Comparison of ENCODE assay signal across 25 mouse cellular contexts in genomic region chr4:141014114-141014513, GRCm38 (mm10). TPM values are rescaled to one million over a fixed set of nuclear protein-coding genes. Genes with fewer than 3 reads are reported as not detected.
DNase-seq lines count a peak whose midpoint lies in the region; ATAC-seq lines count a peak whose summit lies in the region.
"Had no signal": no experiment of that assay in that cellular context is flagged by ENCODE, and none has a peak within 500 bp of the region (broad histone marks: within the 10 kb centered on the region; RNA-seq: fewer than 3 reads in every experiment).

No protein-coding gene starts in this region.

- peak overlapping the region; percentile 13; the same call in 1 of the 2 replicates for H3K27ac ChIP-seq in forebrain, embryonic 12.5 days
- no peak overlapping the region for H3K27ac ChIP-seq in forebrain, embryonic 10.5 days
- H3K27ac ChIP-seq in hindbrain, embryonic 10.5 days: 0 out of 2 replicates have a peak overlapping the region, but pooled peaks have one; percentile 47
- no peak overlapping the region for H3K27ac ChIP-seq in hindbrain, embryonic 16.5 days (ENCODE audit: low read depth, low read length)
- no peak overlapping the region for H3K27ac ChIP-seq in neural tube, embryonic 13.5 days (replicated peaks)
- H3K27ac ChIP-seq in limb, embryonic 15.5 days: peak overlapping the region; percentile 52
- H3K27ac ChIP-seq: embryonic facial prominence, embryonic 15.5 days; heart, adult 2 months; heart, embryonic 15.5 days; hindbrain, embryonic 14.5 days had no signal

- no peaks in the 10 kb centered on the region for H3K9me3 ChIP-seq in forebrain, embryonic 12.5 days
- H3K9me3 ChIP-seq in forebrain, embryonic 10.5 days: no peaks in the 10 kb centered on the region
- H3K9me3 ChIP-seq in hindbrain, embryonic 10.5 days: no peaks in the 10 kb centered on the region
- no peaks in the 10 kb centered on the region for H3K9me3 ChIP-seq in hindbrain, embryonic 16.5 days (ENCODE audit: control insufficient read depth, low read length)
- H3K9me3 ChIP-seq in neural tube, embryonic 13.5 days: no peaks in the 10 kb centered on the region
- no peaks in the 10 kb centered on the region for H3K9me3 ChIP-seq in limb, embryonic 15.5 days
- H3K9me3 ChIP-seq: embryonic facial prominence, embryonic 15.5 days; heart, embryonic 15.5 days had no signal

- 76% methylated on average over 8 of the region's 8 CpGs for WGBS in forebrain, embryonic 12.5 days
- WGBS in forebrain, embryonic 10.5 days: 78% methylated on average over 8 of the region's 8 CpGs
- 83% methylated on average over 8 of the region's 8 CpGs for WGBS in hindbrain, embryonic 10.5 days
- 73% methylated on average over 8 of the region's 8 CpGs for WGBS in hindbrain, embryonic 16.5 days
- WGBS in neural tube, embryonic 13.5 days: 82% methylated on average over 8 of the region's 8 CpGs
- 66% methylated on average over 8 of the region's 8 CpGs for WGBS in limb, embryonic 15.5 days

- no peak for ATAC-seq in forebrain, embryonic 12.5 days (ENCODE audit: low FRiP score)
- ATAC-seq in hindbrain, embryonic 16.5 days: no peak
- ATAC-seq in neural tube, embryonic 13.5 days (ENCODE audit: low read depth): no peak
- ATAC-seq in limb, embryonic 15.5 days (ENCODE audit: insufficient number of reproducible peaks, low FRiP score, low TSS enrichment, low read depth): no peak
- ATAC-seq: activated CD4-positive, CD25-positive, alpha-beta regulatory T cell, adult 4 months; inflammation-experienced regulatory T-cells, adult 6 months; intestine, postnatal 0 days; Patski had no signal

- H3K9ac ChIP-seq in forebrain, embryonic 12.5 days: no peak overlapping the region; the same call in 1 of the 2 replicates
- H3K9ac ChIP-seq in hindbrain, embryonic 16.5 days (ENCODE audit: low read depth, low read length): no peak overlapping the region
- peak overlapping the region; percentile 12; the same call in 1 of the 2 replicates for H3K9ac ChIP-seq in neural tube, embryonic 13.5 days
- H3K9ac ChIP-seq in limb, embryonic 15.5 days: no peak overlapping the region
- H3K9ac ChIP-seq: embryonic facial prominence, embryonic 15.5 days; heart, embryonic 15.5 days; hindbrain, embryonic 14.5 days had no signal

- no peak overlapping the region for H3K4me2 ChIP-seq in forebrain, embryonic 12.5 days
- no peak overlapping the region for H3K4me2 ChIP-seq in hindbrain, embryonic 16.5 days (ENCODE audit: low read length)
- no peak overlapping the region for H3K4me2 ChIP-seq in neural tube, embryonic 13.5 days
- no peak overlapping the region for H3K4me2 ChIP-seq in limb, embryonic 15.5 days
- H3K4me2 ChIP-seq: embryonic facial prominence, embryonic 15.5 days; heart, embryonic 11.5 days; heart, embryonic 15.5 days; hindbrain, embryonic 14.5 days had no signal

- peaks cover 62% of the 10 kb centered on the region for H3K36me3 ChIP-seq in forebrain, embryonic 12.5 days (replicated peaks)
- peaks cover 72% of the 10 kb centered on the region for H3K36me3 ChIP-seq in forebrain, embryonic 10.5 days (replicated peaks)
- H3K36me3 ChIP-seq in hindbrain, embryonic 10.5 days: peaks cover 68% of the 10 kb centered on the region
- H3K36me3 ChIP-seq in hindbrain, embryonic 16.5 days (ENCODE audit: control insufficient read depth, insufficient read depth, low read length): peaks cover 14% of the 10 kb centered on the region
- H3K36me3 ChIP-seq in neural tube, embryonic 13.5 days: peaks cover 56% of the 10 kb centered on the region
- peaks cover 51% of the 10 kb centered on the region for H3K36me3 ChIP-seq in limb, embryonic 15.5 days

- DNase-seq in forebrain, embryonic 10.5 days (ENCODE audit: extremely low spot score, low spot score): no peak
- DNase-seq in hindbrain, embryonic 10.5 days (ENCODE audit: low spot score): no peak
- DNase-seq in neural tube, embryonic 10.5 days (ENCODE audit: extremely low spot score, low spot score): no peak
- DNase-seq in urinary bladder, adult 2 months (ENCODE audit: low spot score): no peak
- DNase-seq: adrenal gland, postnatal 14 days; cerebellum, adult 18-20 months; cerebellum, postnatal 10 days; embryo, embryonic 11 days; gastrocnemius, postnatal 10 days; heart, adult 2 months; kidney, adult 8-10 months had no signal

- no peaks in the 10 kb centered on the region for H3K27me3 ChIP-seq in forebrain, embryonic 12.5 days
- no peaks in the 10 kb centered on the region for H3K27me3 ChIP-seq in forebrain, embryonic 10.5 days (ENCODE audit: poor library complexity, severe bottlenecking)
- H3K27me3 ChIP-seq in hindbrain, embryonic 10.5 days (ENCODE audit: insufficient read depth, poor library complexity, severe bottlenecking): no peaks in the 10 kb centered on the region
- H3K27me3 ChIP-seq in hindbrain, embryonic 16.5 days (replicated peaks; ENCODE audit: control insufficient read depth, insufficient read depth, low read length): no peaks in the 10 kb centered on the region
- no peaks in the 10 kb centered on the region for H3K27me3 ChIP-seq in neural tube, embryonic 13.5 days
- no peaks in the 10 kb centered on the region for H3K27me3 ChIP-seq in limb, embryonic 15.5 days
- H3K27me3 ChIP-seq: CH12.LX; embryonic facial prominence, embryonic 15.5 days; heart, embryonic 15.5 days; Patski had no signal

- peaks cover 38% of the 10 kb centered on the region for H3K4me1 ChIP-seq in forebrain, embryonic 12.5 days
- H3K4me1 ChIP-seq in forebrain, embryonic 10.5 days: peaks cover 47% of the 10 kb centered on the region
- peaks cover 57% of the 10 kb centered on the region for H3K4me1 ChIP-seq in hindbrain, embryonic 10.5 days (replicated peaks)
- H3K4me1 ChIP-seq in hindbrain, embryonic 16.5 days (ENCODE audit: control insufficient read depth, insufficient read depth, low read depth, low read length): peaks cover 18% of the 10 kb centered on the region
- H3K4me1 ChIP-seq in neural tube, embryonic 13.5 days (replicated peaks): peaks cover 65% of the 10 kb centered on the region
- H3K4me1 ChIP-seq in limb, embryonic 15.5 days: peaks cover 83% of the 10 kb centered on the region

- no peak overlapping the region for H3K4me3 ChIP-seq in forebrain, embryonic 12.5 days (replicated peaks)
- no peak overlapping the region for H3K4me3 ChIP-seq in forebrain, embryonic 10.5 days
- H3K4me3 ChIP-seq in hindbrain, embryonic 10.5 days: no peak overlapping the region
- H3K4me3 ChIP-seq in hindbrain, embryonic 16.5 days (ENCODE audit: low read length): no peak overlapping the region
- H3K4me3 ChIP-seq in neural tube, embryonic 13.5 days: no peak overlapping the region
- no peak overlapping the region for H3K4me3 ChIP-seq in limb, embryonic 15.5 days
- H3K4me3 ChIP-seq: embryonic facial prominence, embryonic 15.5 days; erythroblast, embryonic 14.5 days; heart, adult 2 months; heart, embryonic 15.5 days had no signal

RNA-seq across cellular contexts. Expression of gene Mfap2, which starts 3.9 kb away (rescaled TPM):
- 250 and 275 TPM in 2 replicates for polyA plus RNA-seq in forebrain, embryonic 12.5 days (2016; fragmentation: Nextera tagmentation; extraction: Ambion mirVana)
- polyA plus RNA-seq in forebrain, embryonic 10.5 days (2016; fragmentation: Nextera tagmentation; extraction: Ambion mirVana): 265 TPM in 2 replicates
- polyA plus RNA-seq in hindbrain, embryonic 10.5 days (2016; fragmentation: Nextera tagmentation; extraction: Ambion mirVana): 307 and 334 TPM in 2 replicates
- 130 and 180 TPM in 2 replicates for polyA plus RNA-seq in hindbrain, embryonic 16.5 days (2015; fragmentation: Nextera tagmentation; extraction: Ambion mirVana)
- 248 and 255 TPM in 2 replicates for polyA plus RNA-seq in neural tube, embryonic 13.5 days (2015; fragmentation: Nextera tagmentation; extraction: Ambion mirVana)
- 958 and 1,066 TPM in 2 replicates for polyA plus RNA-seq in limb, embryonic 15.5 days (2015; fragmentation: Nextera tagmentation; extraction: Ambion mirVana)
- polyA plus RNA-seq in urinary bladder, adult 2 months (2012; rRNA removed): 37.6 and 37.9 TPM in 2 replicates
- polyA plus RNA-seq: activated CD4-positive, CD25-positive, alpha-beta regulatory T cell, adult 4 months; inflammation-experienced regulatory T-cells, adult 6 months had no signal

RNA-seq across cellular contexts. Expression of gene Atp13a2, which starts 27.4 kb away (rescaled TPM):
- polyA plus RNA-seq in forebrain, embryonic 12.5 days (2016; fragmentation: Nextera tagmentation; extraction: Ambion mirVana): 75.5 and 82.3 TPM in 2 replicates
- polyA plus RNA-seq in forebrain, embryonic 10.5 days (2016; fragmentation: Nextera tagmentation; extraction: Ambion mirVana): 39.9 and 40.6 TPM in 2 replicates
- polyA plus RNA-seq in hindbrain, embryonic 10.5 days (2016; fragmentation: Nextera tagmentation; extraction: Ambion mirVana): 54.8 and 82.1 TPM in 2 replicates
- polyA plus RNA-seq in hindbrain, embryonic 16.5 days (2015; fragmentation: Nextera tagmentation; extraction: Ambion mirVana): 185 and 196 TPM in 2 replicates
- polyA plus RNA-seq in neural tube, embryonic 13.5 days (2015; fragmentation: Nextera tagmentation; extraction: Ambion mirVana): 133 and 144 TPM in 2 replicates
- 37.3 and 41.0 TPM in 2 replicates for polyA plus RNA-seq in limb, embryonic 15.5 days (2015; fragmentation: Nextera tagmentation; extraction: Ambion mirVana)
- 49.5 and 57.3 TPM in 2 replicates for polyA plus RNA-seq in urinary bladder, adult 2 months (2012; rRNA removed)

RNA-seq across cellular contexts. Expression of gene Crocc, which starts 46.2 kb away (rescaled TPM):
- 15.4 and 17.4 TPM in 2 replicates for polyA plus RNA-seq in forebrain, embryonic 12.5 days (2016; fragmentation: Nextera tagmentation; extraction: Ambion mirVana)
- 10.0 and 10.9 TPM in 2 replicates for polyA plus RNA-seq in forebrain, embryonic 10.5 days (2016; fragmentation: Nextera tagmentation; extraction: Ambion mirVana)
- 11.4 and 12.0 TPM in 2 replicates for polyA plus RNA-seq in hindbrain, embryonic 10.5 days (2016; fragmentation: Nextera tagmentation; extraction: Ambion mirVana)
- polyA plus RNA-seq in hindbrain, embryonic 16.5 days (2015; fragmentation: Nextera tagmentation; extraction: Ambion mirVana): 4.6 and 4.9 TPM in 2 replicates
- 4.9 and 7.2 TPM in 2 replicates for polyA plus RNA-seq in neural tube, embryonic 13.5 days (2015; fragmentation: Nextera tagmentation; extraction: Ambion mirVana)
- polyA plus RNA-seq in limb, embryonic 15.5 days (2015; fragmentation: Nextera tagmentation; extraction: Ambion mirVana): 4.0 and 5.8 TPM in 2 replicates
- polyA plus RNA-seq in urinary bladder, adult 2 months (2012; rRNA removed): 27.0 and 30.8 TPM in 2 replicates

RNA-seq across cellular contexts. Expression of gene Sdhb, which starts 53.1 kb away (rescaled TPM):
- 380 and 396 TPM in 2 replicates for polyA plus RNA-seq in forebrain, embryonic 12.5 days (2016; fragmentation: Nextera tagmentation; extraction: Ambion mirVana)
- 411 and 415 TPM in 2 replicates for polyA plus RNA-seq in forebrain, embryonic 10.5 days (2016; fragmentation: Nextera tagmentation; extraction: Ambion mirVana)
- polyA plus RNA-seq in hindbrain, embryonic 10.5 days (2016; fragmentation: Nextera tagmentation; extraction: Ambion mirVana): 412 and 491 TPM in 2 replicates
- polyA plus RNA-seq in hindbrain, embryonic 16.5 days (2015; fragmentation: Nextera tagmentation; extraction: Ambion mirVana): 490 and 530 TPM in 2 replicates
- polyA plus RNA-seq in neural tube, embryonic 13.5 days (2015; fragmentation: Nextera tagmentation; extraction: Ambion mirVana): 473 and 497 TPM in 2 replicates
- polyA plus RNA-seq in limb, embryonic 15.5 days (2015; fragmentation: Nextera tagmentation; extraction: Ambion mirVana): 333 and 348 TPM in 2 replicates
- 175 and 188 TPM in 2 replicates for polyA plus RNA-seq in urinary bladder, adult 2 months (2012; rRNA removed)

Comparison
In these comparisons a context has a peak if more than half of its experiments do, and no peak if none do; other contexts are left out.
1. H3K27ac ChIP-seq: peak in forebrain, embryonic 12.5 days (single experiment), hindbrain, embryonic 10.5 days (single experiment) and limb, embryonic 15.5 days (single experiment); none in forebrain, embryonic 10.5 days (single experiment), hindbrain, embryonic 16.5 days (single experiment) and neural tube, embryonic 13.5 days (single experiment).